Comparison of ENCODE assay signal across 8 mouse cellular contexts in genomic region chr17:4995561-4996051, GRCm38 (mm10). TPM values are rescaled to one million over a fixed set of nuclear protein-coding genes. Genes with fewer than 3 reads are reported as not detected.
DNase-seq lines count a peak whose midpoint lies in the region; ATAC-seq lines count a peak whose summit lies in the region.

No protein-coding gene starts in this region.

- H3K9ac ChIP-seq in hindbrain, embryonic 16.5 days (ENCODE audit: low read depth, low read length) = peak overlapping the region; percentile 98

- H3K9me3 ChIP-seq in hindbrain, embryonic 16.5 days (ENCODE audit: control insufficient read depth, low read length) = no peaks in the 10 kb centered on the region
- H3K9me3 ChIP-seq in megakaryocyte, embryonic 14.5 days = no peaks in the 10 kb centered on the region

- peak overlapping the region; percentile 100 for H3K27ac ChIP-seq in hindbrain, embryonic 16.5 days (ENCODE audit: low read depth, low read length)

- under 1% methylated on average over 35 of the region's 56 CpGs for WGBS in hindbrain, embryonic 16.5 days

- peak overlapping the region; percentile 90 for H3K4me3 ChIP-seq in hindbrain, embryonic 16.5 days (ENCODE audit: low read length)
- peak overlapping the region; percentile 93 for H3K4me3 ChIP-seq in megakaryocyte, embryonic 14.5 days (replicated peaks)

- peak; percentile 28 for ATAC-seq in hindbrain, embryonic 16.5 days

- H3K4me1 ChIP-seq in hindbrain, embryonic 16.5 days (ENCODE audit: control insufficient read depth, insufficient read depth, low read depth, low read length) = peaks cover 21% of the 10 kb centered on the region
- H3K4me1 ChIP-seq in megakaryocyte, embryonic 14.5 days = peaks cover 32% of the 10 kb centered on the region

- peak; percentile 79 for DNase-seq in T-cell, adult 2 months (ENCODE audit: low spot score)
- DNase-seq in cerebellum, postnatal 10 days = peak; percentile 83 to 86
- DNase-seq in gastrocnemius, adult 18-20 months (ENCODE audit: low spot score) = peak; percentile 73
- peak; percentile 68 to 86 for DNase-seq in left cerebral cortex, postnatal 10 days (ENCODE audit: extremely low spot score in 1 of 2, low spot score in 2 of 2)
- peak; percentile 68 for DNase-seq in right cerebral cortex, postnatal 4 days
- peak; percentile 84 for DNase-seq in yolk sac, embryonic 10.5 days (ENCODE audit: low spot score)

- H3K27me3 ChIP-seq in hindbrain, embryonic 16.5 days (replicated peaks; ENCODE audit: control insufficient read depth, insufficient read depth, low read length) = no peaks in the 10 kb centered on the region
- H3K27me3 ChIP-seq in megakaryocyte, embryonic 14.5 days (replicated peaks) = no peaks in the 10 kb centered on the region

- intact Hi-C loops in left cerebral cortex, postnatal 10 days (cut with DNase I) = loop anchor here (2.0 to 5.0 kb wide), 2 partner anchors 87 to 192 kb away; no protein-coding TSS in a partner anchor

- peak overlapping the region; percentile 85 for H3K4me2 ChIP-seq in hindbrain, embryonic 16.5 days (ENCODE audit: low read length)

- no peaks in the 10 kb centered on the region for H3K36me3 ChIP-seq in hindbrain, embryonic 16.5 days (ENCODE audit: control insufficient read depth, insufficient read depth, low read length)
- no peaks in the 10 kb centered on the region for H3K36me3 ChIP-seq in megakaryocyte, embryonic 14.5 days (replicated peaks; ENCODE audit: low read length)

RNA-seq across cellular contexts. Expression of gene Arid1b, which starts 1.5 kb away (rescaled TPM):
- 10 to 100 TPM; 35.4 to 37.0 TPM for total RNA-seq in gastrocnemius, adult 18-20 months (2021)
- polyA plus RNA-seq in hindbrain, embryonic 16.5 days (2015; fragmentation: Nextera tagmentation; extraction: Ambion mirVana) = 9.6 and 12.5 TPM in 2 replicates
- total RNA-seq in left cerebral cortex, postnatal 10 days (2021) = 10 to 100 TPM; 77.4 to 83.3 TPM
- 13.3 and 27.6 TPM in 2 replicates for polyA plus RNA-seq in megakaryocyte, embryonic 14.5 days (2012; ENCODE audit: insufficient read depth, low replicate concordance)

Comparison
In these comparisons a context has a peak if more than half of its experiments do, and no peak if none do; other contexts are left out.
1. Peak in every context shown above with its lines: DNase-seq, ATAC-seq, H3K4me3 ChIP-seq and H3K27ac ChIP-seq.